Mouse (Mus musculus) NIH3T3 (cell line): ENCODE data around the gene Dgkh.

Experiments used
- DNase-seq: peaks from one replicate; pipeline ENCODE4 v3.0.0-alpha.2; 2012; ENCODE audit warnings: low read depth

Dgkh gene

DNA sequence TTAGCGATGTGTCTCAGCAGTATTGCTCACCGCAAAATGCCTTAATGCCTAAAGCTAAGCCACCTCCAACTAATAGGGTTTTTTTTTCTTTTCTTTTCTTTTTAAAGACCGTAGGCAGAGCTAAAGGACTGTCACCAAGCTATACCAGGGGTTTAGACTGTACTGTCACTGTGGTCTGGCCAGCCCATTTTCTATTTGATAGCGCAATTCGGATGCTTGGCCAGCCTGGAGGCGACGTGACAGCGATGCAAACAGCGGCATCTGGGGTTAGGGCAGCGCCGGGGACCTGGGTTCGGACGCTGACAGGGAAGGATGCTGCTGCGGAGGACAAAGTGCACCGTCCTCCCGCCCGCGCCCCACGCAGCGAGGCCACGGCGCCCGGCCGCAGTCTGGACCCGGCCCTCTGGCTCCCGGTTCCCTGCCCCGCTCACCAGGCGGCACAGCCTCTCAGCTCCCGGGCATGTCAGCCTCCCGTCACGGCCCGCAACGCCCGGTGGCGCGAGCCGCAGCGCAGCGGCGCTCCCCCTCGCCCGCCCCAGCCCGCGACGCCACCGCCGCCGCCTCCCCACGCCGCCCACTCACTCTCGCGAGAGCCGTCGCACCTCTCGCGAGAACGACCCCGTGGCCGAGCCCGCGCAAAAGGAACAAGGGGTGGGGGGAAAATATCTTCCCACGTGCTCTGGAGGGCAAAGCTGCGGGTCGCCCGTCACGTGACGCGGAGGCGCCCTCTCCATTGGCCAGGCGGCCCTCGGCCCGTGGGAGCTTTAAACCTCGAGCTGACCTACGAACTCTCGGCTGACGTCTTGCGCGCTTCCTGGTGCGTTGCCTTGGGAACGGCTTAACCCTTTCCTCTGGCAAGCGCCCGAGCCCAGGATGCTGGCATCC lies 196.1 kb downstream of the Dgkh start, which contains the start of gene Akap11:
Akap11 (minus strand) TSS at position 528 of the 885 bp plus-strand sequence.
- peak; percentile 97 for DNase-seq

DNA sequence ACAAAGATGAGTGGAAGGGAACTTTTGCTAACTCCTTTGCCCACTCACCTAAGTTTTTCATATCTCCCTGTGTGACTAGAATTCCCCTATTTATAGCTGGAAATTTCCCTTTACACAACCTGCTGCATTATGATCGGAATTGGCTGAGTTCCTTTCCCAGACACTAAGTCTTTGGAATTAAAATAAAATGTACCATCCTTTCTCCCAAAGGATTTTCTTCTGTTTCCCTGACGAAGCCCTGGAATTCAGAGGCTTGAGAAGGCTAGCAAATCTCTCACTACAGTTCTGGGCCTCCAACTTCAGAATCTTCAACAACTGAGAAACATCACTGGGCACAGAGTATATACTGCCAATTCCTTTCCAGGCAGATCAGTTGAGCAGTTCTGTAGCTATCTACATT lies 197.2 kb downstream of the Dgkh start:
- peak; percentile 24 for DNase-seq

- DNase-seq = no peak
Observed at GRCm38 (mm10) chr14:78534651-78535050, 197.9 kb downstream of the Dgkh start.

DNA sequence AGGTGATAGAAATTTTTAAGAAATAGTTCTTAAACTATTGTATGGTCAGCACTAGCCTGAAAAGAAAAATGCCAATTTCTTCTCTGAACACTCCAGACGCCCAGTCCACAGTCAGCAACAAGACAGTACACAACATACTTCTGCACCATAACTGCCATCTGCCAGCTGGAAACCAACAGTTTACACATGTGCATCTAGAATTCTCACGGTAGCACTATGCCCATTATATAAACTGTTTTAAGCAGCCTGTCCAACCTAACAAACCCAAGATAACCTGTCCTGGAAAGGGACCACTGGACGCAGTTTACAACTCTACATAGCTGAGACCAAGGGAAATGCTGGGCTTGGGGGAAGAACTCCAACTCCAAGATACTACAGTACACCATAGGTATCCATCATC lies 198.9 kb downstream of the Dgkh start:
- DNase-seq = no peak

DNA sequence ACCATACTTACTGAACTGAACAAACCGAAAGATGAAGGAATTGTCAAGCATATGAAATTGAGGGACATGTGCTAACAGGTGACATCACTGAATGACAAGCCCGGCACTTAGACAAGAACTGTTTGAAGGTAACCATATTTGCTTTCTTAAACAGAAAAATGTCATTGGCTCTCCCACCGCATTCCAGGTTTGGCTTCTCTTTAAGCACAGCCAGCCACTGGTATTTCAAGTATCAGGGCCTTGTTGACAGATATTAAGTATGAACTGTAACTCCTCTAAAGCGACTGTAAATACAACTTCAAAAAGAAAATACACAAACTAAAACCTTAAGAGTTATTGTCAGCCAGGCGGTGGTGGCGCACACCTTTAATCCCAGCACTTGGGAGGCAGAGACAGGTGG lies 200.2 kb downstream of the Dgkh start:
- DNase-seq = no peak

DNA sequence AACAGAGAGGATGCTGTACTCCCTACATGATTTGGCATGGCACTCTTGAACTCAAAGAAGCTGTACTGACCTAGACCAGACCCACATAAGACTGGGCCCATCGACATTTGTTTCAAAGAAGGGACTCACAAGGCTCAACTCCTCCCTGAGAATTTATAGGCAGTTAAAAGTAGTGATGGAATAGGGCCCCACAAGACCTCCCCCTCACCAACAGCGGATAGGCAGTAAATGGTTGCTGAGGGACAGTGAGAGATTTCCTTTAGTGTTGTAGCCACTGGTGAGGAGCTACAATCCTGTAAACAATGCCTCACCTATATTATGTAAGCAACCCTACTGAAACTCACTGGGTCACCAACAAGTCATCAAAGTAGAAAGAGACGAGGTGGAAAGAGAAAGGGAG lies 202.3 kb downstream of the Dgkh start:
- no peak for DNase-seq

- no peak for DNase-seq
Observed at GRCm38 (mm10) chr14:78528461-78529425, 203.8 kb downstream of the Dgkh start.

DNA sequence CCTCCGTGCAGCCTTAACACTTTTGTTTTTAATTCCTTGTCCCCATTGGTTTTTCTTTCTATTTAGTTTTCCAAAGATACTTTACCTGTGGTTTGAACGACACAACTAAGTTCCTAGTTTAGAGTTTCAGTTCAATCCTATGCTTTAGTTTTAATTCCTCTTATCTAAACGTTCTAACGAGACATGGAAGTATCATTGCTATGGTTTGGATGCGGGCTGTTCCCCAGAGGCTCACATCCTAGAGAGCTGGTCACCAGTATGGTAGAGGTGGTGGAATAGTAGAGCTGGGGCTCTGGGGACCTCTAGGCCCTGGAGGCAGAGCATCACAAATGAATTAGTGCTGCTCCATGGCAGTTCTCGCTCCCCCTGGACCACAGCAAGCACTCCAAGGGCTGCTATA lies 205.7 kb downstream of the Dgkh start:
- no peak for DNase-seq

GRCm38 (mm10) chr14:78526475-78526874 lies 206.1 kb downstream of the Dgkh start:
- DNase-seq = no peak

DNA sequence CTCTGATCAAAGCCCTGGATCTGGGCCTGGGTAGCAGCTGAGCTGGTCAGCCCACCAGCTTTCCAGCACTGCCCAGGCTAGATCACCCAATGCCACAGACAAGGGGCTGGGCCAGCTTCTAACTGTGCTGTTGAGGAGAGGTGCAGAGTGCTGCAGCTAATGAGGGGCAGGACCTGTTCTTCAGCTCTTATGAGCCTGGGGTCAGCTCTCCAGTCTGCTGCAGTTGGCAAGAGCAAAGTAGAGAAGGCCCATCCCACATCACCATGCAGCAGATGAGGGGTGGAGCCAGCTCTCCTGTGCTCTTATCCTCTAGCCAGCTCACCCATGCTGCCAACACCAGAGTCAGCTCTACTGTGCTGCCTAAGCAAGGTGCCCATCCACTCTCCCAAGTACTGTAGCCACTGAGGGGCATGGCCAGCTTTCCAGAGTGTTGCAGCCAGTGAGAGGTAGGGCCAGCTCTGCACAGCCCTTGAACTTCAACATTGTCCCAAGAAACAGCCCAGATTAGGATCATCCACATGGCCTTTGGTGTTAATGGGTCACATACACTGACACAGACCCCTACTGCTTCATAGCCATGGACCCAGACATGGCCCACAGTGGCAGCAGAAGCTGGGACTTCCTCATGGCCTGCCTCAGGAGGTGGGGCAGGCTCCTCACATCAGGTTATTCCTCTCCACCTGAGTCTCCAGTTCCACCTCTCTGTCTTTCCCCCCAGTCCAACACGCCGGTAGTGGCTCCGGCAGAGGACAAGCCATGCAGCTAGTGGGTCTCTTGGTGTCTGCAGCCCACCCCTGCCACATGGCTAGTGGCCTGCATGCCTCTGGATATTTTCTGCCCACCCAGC lies 206.7 kb downstream of the Dgkh start:
- DNase-seq = no peak

- DNase-seq = no peak
Observed at GRCm38 (mm10) chr14:78525059-78525458, 207.5 kb downstream of the Dgkh start.

DNA sequence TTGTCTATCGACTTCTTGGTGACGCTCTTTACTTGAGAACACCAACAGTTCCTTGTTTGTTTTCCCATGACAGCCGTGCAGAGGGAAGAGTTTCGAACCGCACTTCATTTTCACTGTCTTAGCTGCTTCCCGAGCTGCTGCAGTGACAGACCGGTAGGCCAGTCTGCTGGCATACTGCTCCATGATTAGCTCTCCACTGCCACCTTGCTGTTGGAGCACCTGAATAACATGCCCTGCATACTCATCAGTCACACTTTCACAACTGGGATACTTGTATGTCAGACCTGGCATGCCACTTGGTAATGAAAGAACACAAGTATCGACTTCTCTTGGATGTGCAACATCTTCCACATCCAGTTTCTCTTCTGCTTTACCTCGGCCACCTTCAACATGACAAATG lies 221.9 kb downstream of the Dgkh start:
- DNase-seq = peak; percentile 28

GRCm38 (mm10) chr14:78509791-78510190 lies 222.8 kb downstream of the Dgkh start:
- DNase-seq = no peak
